Mouse (Mus musculus) gastrocnemius, adult 8-10 months (tissue): ENCODE measurements around the gene Cubn. TPM values are rescaled to one million over a fixed set of nuclear protein-coding genes. Genes with fewer than 3 reads are reported as not detected.

Experiments
- DNase-seq, 2 experiments: peaks; one replicate each; pipeline ENCODE4 v3.0.0; 2022; ENCODE audit warnings: low spot score in 2 of 2
- total RNA-seq, 4 experiments: library from RNA; stranded (reverse); gene quantifications; 2 replicates each; pipeline ENCODE4 v1.2.4; 2022

The Cubn gene
- total RNA-seq, 4 experiments from 2014 or later, result 0.02 to 0.05 (median 0.04) TPM

DNA sequence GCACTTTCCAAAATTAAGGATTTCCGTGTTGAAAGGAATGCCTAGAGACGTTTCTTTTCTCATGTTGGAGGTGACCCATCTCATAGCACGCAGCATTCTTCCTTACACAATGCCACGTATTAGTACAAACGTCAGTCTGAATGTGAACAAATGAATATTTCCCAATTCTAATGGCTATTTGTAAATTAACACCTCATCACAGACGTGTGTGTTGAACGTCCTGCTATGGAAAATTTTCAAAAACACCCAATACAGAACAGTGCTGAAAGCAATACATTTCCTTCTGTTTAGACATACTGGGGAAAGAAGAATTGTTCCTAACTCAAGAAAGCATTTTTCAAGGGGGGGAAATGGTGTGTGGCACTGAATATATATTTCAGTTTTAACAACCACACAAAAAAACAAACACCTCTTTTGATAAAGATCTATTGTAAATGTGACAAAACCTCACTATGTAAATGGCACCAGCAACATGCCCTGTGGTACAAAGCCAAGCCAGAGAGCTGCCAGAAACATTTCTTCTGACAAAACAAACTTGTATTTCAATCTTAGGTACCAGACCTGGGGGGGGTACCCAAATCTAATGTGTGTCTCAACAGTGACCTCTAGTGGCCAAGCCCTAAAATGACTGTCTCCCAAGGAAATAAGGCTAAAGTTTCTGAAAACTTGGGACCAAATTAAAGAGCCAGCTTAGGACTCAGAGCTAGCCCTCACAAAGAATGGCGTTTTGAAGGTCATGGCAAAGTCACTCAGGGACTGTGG, 254.3 kb downstream of the Cubn start:
- peak; percentile 7 to 8 for DNase-seq

DNA sequence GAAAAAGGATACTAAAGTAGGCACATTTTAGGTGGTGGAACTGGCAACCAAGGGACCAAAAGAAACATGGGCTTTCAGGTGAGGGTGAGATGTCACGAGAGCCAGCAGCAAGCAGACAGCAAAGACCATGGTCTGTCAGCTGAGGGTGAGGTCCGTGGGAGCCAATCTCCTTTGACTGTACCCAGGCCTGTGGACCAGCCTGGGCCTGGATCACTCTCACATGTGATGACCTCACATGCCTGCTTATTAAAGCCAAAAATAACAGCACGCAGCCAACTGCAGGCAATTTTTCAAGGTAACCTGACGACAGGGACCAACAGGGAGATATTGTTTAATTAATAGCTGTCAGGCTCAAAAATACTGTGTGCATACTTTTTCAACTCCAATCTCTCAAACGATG, 255.9 kb downstream of the Cubn start:
- peak; percentile 10 to 13 for DNase-seq

DNA sequence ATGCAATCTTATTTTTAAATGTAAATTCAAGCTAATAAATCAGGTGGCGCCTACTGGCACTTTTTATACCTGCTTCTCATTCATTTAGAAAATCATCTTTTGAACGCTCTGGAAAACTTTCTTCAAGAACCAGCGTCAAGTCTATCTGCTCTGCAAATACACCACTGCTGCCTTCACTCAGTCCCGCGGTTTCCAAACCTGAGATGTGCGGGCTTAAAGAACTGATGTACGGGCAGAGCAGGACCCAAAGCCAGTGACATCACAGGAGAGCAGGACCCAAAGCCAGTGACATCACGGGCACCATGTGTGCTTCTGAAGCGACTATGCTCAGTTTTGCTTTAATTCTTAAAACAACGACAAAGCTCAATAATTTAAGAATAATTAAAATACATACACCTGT, 256.8 kb downstream of the Cubn start:
- no peak for DNase-seq

DNA sequence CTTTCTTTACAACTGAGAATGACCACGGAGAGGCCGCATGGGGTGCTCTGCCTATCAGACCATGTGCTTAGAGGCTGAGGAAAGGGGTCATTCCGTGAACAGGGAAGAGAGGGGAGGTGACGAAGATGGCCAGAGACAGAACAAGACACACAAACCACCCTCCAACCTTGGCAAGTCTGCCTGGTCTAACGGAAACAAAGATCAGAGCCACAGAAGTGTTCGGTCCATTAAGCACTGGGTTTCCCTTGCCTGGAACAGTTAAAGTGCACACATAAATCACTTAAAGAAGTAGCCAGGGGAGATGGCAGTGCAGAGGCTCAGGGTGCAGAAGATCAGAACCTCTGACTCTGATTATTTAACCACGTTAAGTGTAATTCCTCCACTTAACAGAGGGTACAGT, 257.7 kb downstream of the Cubn start:
- no peak for DNase-seq

DNA sequence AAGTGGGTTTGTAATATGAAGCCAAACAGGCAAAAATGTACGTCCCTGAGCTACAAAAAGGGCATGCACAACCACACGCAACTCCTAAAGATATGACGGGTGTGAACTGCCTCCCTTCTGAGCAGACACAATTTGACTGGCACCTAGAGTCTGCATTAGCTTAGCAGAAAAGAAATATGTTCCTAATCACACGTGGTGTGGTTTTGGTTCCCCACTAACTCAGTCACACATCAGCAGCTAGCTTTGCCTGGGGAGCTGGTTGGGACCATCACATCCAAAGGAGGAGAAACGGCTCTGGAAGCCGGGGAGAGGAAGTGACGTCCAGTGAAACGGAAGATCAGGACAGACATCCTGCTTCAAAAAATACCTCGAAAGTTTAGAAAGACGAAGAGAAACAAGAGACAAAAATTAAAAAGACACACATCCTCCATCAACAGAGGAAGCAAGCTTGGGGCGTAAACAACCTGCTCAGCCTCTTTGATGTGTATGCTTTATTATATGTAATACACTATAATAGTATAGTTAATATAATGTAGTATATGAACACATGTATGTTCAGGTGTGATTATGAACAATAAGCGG, 258.3 kb downstream of the Cubn start:
- DNase-seq, result no peak

DNA sequence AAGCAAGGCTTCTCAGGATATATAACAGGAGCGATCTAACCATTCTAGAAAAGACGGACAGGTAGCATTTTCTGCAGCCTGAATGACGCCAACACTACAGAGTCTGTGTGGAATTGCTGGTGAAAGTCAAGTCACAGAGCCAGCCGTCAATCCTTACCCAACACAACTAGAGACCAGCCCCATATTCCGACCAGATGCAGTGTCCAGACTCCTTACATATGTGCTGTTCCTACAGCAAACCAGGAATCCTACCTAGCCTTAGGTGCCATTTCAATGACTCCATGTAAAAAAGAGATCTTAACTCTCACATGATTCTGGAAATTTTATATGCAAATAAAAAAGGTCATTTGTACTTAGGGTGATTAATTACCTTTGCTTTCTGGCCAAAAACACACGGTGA, 259.3 kb downstream of the Cubn start:
- DNase-seq, result no peak

DNA sequence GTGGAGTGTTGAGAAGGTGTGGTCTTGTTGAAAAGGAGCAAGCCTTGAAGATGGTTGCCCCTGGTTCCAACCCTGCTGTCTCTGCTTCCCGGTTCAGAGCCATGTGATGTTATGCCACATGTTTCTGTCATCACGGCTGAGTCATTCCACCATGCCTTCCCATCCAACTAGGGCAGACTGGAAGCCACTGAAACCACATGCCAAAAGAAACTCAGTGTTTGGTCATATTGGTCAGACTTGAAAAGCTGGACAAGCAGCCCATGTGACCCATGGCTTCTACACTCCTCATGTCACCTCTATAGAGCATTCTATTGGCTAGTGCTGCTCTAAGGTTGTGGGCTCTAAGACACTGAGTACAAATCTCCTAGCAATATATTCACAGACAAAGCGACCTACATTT, 261.9 kb downstream of the Cubn start:
- DNase-seq, result no peak

Other genes starting within 250 kb of the Cubn start
- 10 to 100 TPM; 26.8 to 31.5 (median 28.0) TPM for gene Rsu1, start 220.4 kb downstream of the Cubn start, total RNA-seq
- gene Trdmt1, start 52.9 kb upstream of the Cubn start, total RNA-seq, result 1 to 10 TPM; 2.4 to 4.1 (median 3.7) TPM
- gene Vim, start 82.1 kb upstream of the Cubn start, total RNA-seq, result 100 to 1,000 TPM in 1 of 4 experiments, 10 to 100 TPM in 3; 64.2 to 139 (median 92.0) TPM